Mouse (Mus musculus) activated CD4-positive, CD25-positive, alpha-beta regulatory T cell, adult 9 weeks (primary cell): Measurements from ENCODE around the gene Mns1. TPM values are rescaled to one million over a fixed set of nuclear protein-coding genes. Genes with fewer than 3 reads are reported as not detected.

Source experiments
- polyA plus RNA-seq: library from polyadenylated mRNA; unstranded; fragments of 100-300 nt; shearing (Covaris generic); gene quantifications from one replicate; pipeline ENCODE4 v1.2.1, GENCODE M21; 2017

The Mns1 gene
- 16.1 TPM for polyA plus RNA-seq

GRCm38 (mm10) chr9:72437822-72438701 is at the start of gene Mns1:
Gene Mns1 (plus strand): TSS chr9:72438011.

DNA sequence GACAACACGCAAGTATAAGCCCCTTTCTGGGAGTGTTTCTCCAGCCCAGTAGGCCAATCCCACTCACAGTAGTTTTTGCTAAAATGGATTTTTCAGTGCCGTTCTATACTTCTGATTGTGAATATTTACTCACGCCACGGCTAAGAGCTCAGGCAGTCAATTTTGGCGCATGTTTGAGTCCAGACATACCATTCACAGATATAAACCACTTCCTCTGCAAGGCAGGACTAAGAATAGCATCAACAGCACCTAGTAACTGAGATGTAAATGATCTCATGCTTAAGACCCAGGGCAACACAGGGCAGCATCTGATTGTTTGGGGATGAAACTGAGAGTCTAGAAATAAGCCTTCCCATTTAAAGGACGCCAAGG is 54.4 kb downstream of the Mns1 start, which contains the start of gene Tex9:
TSS of gene Tex9 (minus strand) at position 19 of the 372 bp plus-strand sequence.

Other genes starting within 250 kb of the Mns1 start
- gene Zfp280d, start 163.2 kb upstream of the Mns1 start, polyA plus RNA-seq, result 73.4 TPM
- gene Tex9, start 54.2 kb downstream of the Mns1 start, polyA plus RNA-seq, result 14.9 TPM
- 17.2 TPM for gene Rfx7, start 94.2 kb downstream of the Mns1 start, polyA plus RNA-seq
- gene Nedd4, start 224.3 kb downstream of the Mns1 start, polyA plus RNA-seq, result 2.5 TPM